Mouse (Mus musculus) spleen, adult 2 months (tissue): ENCODE results near the gene Ppp2r1b.

Source experiments
- CTCF ChIP-seq: fragments of 200-500 bp; IDR thresholded peaks from 2 replicates; pipeline ENCODE4 v1.5.1; 2011; ENCODE audit warnings: mild to moderate bottlenecking, inconsistent platforms; ENCODE audit not compliant: insufficient read depth, insufficient read length, insufficient replicate concordance; ENCODE audit errors: extremely low read depth
- POLR2A ChIP-seq: fragments of 200-500 bp; IDR thresholded peaks from 2 replicates; pipeline ENCODE4 v1.6.1; 2011; ENCODE audit warnings: low read depth, low read length, inconsistent platforms

DNA sequence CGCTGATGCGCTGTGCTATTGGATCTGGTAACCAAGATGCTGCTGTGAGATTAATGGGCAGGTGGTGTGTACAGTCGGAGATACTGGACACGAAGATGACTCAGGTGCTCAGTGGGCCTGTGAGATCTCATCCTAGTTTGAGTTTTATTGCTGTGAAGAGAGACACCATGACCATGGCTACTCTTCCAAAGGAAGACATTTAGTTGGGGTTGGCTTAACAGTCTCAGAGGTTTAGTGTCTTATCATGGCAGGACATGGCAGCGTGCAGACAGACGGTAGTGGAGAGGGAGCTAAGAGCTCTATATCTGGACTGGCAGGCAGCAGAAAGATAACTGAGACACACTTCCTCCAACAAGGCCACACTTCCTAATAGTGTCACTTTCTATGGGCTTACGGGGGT is 33.9 kb upstream of the Ppp2r1b start:
- no peak for TF ChIP-seq CTCF
- TF ChIP-seq POLR2A = no peak
